Mouse (Mus musculus) neural tube, embryonic 12.5 days (tissue): ENCODE measurements around the gene Cux1. TPM values are rescaled to one million over a fixed set of nuclear protein-coding genes. Genes with fewer than 3 reads are reported as not detected.

Source experiments
- ATAC-seq: fragments of 200-750 bp; cut with Nextera tagmentation; 2 replicates; pipeline ENCODE4 v1.8.0; 2017; ENCODE audit warnings: low read depth, mild to moderate bottlenecking, moderate TSS enrichment, moderate library complexity; ENCODE audit not compliant: low FRiP score
- H3K27ac ChIP-seq: fragments of 300-500 bp; sonication (generic); 2 replicates; pipeline ENCODE4 v1.5.1; 2016
- H3K27me3 ChIP-seq: fragments of 300-500 bp; sonication (generic); replicated peaks from 2 replicates; pipeline ENCODE4 v1.6.1; 2016; ENCODE audit warnings: mild to moderate bottlenecking
- H3K36me3 ChIP-seq: fragments of 300-500 bp; sonication (generic); 2 replicates; pipeline ENCODE4 v1.6.1; 2016; ENCODE audit warnings: mild to moderate bottlenecking
- H3K4me1 ChIP-seq: fragments of 300-500 bp; sonication (generic); 2 replicates; pipeline ENCODE4 v1.6.1; 2016
- H3K4me2 ChIP-seq: fragments of 300-500 bp; sonication (generic); replicated peaks from 2 replicates; pipeline ENCODE4 v1.6.1; 2016; ENCODE audit warnings: mild to moderate bottlenecking
- H3K4me3 ChIP-seq: fragments of 300-500 bp; sonication (generic); 2 replicates; pipeline ENCODE4 v1.5.1; 2016
- H3K9ac ChIP-seq: fragments of 300-500 bp; sonication (generic); 2 replicates; pipeline ENCODE4 v1.6.1; 2016; ENCODE audit warnings: mild to moderate bottlenecking
- H3K9me3 ChIP-seq: fragments of 300-500 bp; sonication (generic); 2 replicates; pipeline ENCODE4 v1.6.1; 2016; ENCODE audit warnings: mild to moderate bottlenecking
- WGBS: fragments of 180-500 bp; shearing (Covaris S2); methylation state at CpG from one replicate; pipeline ENCODE4 v1.1.7; 2016; 5-methylcytosine and 5-hydroxymethylcytosine counted together
- polyA plus RNA-seq: library from polyadenylated mRNA; unstranded; fragments of >200 nt; fragmentation: Nextera tagmentation; extraction: Ambion mirVana; gene quantifications from 2 replicates; pipeline ENCODE4 v1.2.1, GENCODE M21; 2016

Cux1 gene
- polyA plus RNA-seq, 1 experiment from 2014 or later: 117 TPM

DNA sequence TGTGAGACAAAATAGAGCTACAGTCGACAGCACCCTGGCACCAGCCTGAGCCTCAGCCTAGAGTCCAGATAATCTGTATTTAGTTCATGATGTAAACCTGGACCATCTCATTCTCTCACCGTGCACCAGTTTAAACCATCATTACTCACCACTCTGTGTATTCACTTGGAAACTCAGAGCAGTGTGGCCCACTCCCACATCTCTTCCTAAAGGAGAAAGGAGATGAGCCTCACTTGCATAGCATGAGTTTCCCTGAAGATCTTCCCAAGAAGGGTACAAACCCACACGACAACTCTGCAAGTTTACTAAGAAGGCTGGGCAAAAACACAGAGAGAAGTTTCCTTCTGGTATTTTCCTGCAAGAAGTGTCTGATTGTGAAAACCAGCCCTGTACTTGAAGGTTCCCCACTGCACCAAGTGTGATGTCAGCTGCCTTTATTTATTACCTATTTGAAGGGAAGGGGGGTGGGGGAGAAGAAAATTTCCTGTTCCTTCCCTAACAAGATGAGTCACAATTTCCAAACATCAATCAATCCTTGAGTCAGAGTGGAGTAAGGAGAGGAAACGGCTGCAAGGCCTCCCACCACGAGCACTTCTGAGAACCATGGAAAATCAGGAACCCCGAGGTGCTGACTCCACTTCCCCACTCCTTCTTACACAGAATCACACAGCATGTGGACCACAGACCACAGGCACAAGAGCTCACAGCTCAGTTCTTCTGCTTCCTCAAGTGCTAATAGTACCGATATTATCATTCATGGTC lies 109.0 kb downstream of the Cux1 start:
- Histone ChIP-seq H3K9me3 (no peaks in the 10 kb centered on the region), H3K9ac (no peak overlapping the region), H3K36me3 (no peaks in the 10 kb centered on the region), H3K4me2 (no peak overlapping the region), H3K4me3 (no peak overlapping the region), H3K4me1 (peaks cover 19% of the 10 kb centered on the region), H3K27me3 (no peaks in the 10 kb centered on the region), H3K27ac (no peak overlapping the region)
- WGBS: 61% methylated on average over 7 of the region's 7 CpGs
- ATAC-seq: no peak

- Histone ChIP-seq H3K27me3 (no peaks in the 10 kb centered on the region), H3K4me2 (no peak overlapping the region)
- WGBS: 78% methylated on average over 4 of the region's 4 CpGs
Observed at GRCm38 (mm10) chr5:136456395-136456794, 110.9 kb downstream of the Cux1 start.

DNA sequence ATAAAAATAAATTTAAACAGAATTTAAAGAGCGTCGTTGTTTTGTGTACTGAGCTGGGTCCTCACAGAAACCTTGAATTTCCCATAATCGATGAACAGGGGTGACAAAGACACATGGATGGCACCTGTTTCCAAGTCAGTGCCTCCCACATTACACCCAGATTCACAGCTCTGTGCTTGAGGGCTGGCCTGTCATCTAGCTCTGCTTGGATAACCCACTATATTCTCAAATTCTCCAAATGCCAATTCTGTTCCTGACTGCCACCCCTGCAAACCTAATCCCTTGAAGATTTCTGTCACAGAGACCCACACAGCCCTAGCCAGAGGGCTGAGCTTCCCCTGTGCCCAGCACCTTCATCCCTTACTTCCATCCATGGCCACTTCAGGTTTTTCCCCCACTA lies 114.6 kb downstream of the Cux1 start:
- 92% methylated on average over 3 of the region's 3 CpGs for WGBS
- H3K4me2 ChIP-seq: no peak overlapping the region
- H3K9ac ChIP-seq: no peak overlapping the region
- no peak overlapping the region for H3K4me3 ChIP-seq
- no peak for ATAC-seq
- no peaks in the 10 kb centered on the region for H3K36me3 ChIP-seq
- H3K27me3 ChIP-seq: no peaks in the 10 kb centered on the region
- no peaks in the 10 kb centered on the region for H3K4me1 ChIP-seq
- H3K9me3 ChIP-seq: no peaks in the 10 kb centered on the region
- no peak overlapping the region for H3K27ac ChIP-seq

More at GRCm38 (mm10) chr5:136456395-136456794, 110.9 kb downstream of the Cux1 start:
- Histone ChIP-seq H3K4me1 (peaks cover 19% of the 10 kb centered on the region), H3K27ac (no peak overlapping the region), H3K9ac (no peak overlapping the region), H3K4me3 (no peak overlapping the region), H3K36me3 (no peaks in the 10 kb centered on the region), H3K9me3 (no peaks in the 10 kb centered on the region)
- ATAC-seq: no peak

GRCm38 (mm10) chr5:136449801-136450200 lies 117.5 kb downstream of the Cux1 start:
- H3K4me1 ChIP-seq: no peaks in the 10 kb centered on the region
- no peak overlapping the region for H3K9ac ChIP-seq

GRCm38 (mm10) chr5:136445967-136446366 lies 121.3 kb downstream of the Cux1 start:
- Histone ChIP-seq H3K4me3 (no peak overlapping the region), H3K4me1 (peaks cover 9% of the 10 kb centered on the region; the same call in 1 of the 2 replicates), H3K4me2 (no peak overlapping the region), H3K36me3 (no peaks in the 10 kb centered on the region), H3K9me3 (no peaks in the 10 kb centered on the region), H3K27me3 (no peaks in the 10 kb centered on the region), H3K9ac (no peak overlapping the region), H3K27ac (no peak overlapping the region)
- 76% methylated on average over 5 of the region's 5 CpGs for WGBS
- ATAC-seq: no peak

More at GRCm38 (mm10) chr5:136449801-136450200, 117.5 kb downstream of the Cux1 start:
- no peak overlapping the region for H3K4me2 ChIP-seq
- H3K9me3 ChIP-seq: no peaks in the 10 kb centered on the region
- H3K27me3 ChIP-seq: no peaks in the 10 kb centered on the region
- H3K36me3 ChIP-seq: no peaks in the 10 kb centered on the region
- ATAC-seq: no peak
- H3K4me3 ChIP-seq: no peak overlapping the region
- H3K27ac ChIP-seq: no peak overlapping the region

- no peaks in the 10 kb centered on the region for H3K9me3 ChIP-seq
- no peak overlapping the region for H3K4me3 ChIP-seq
- no peak overlapping the region for H3K4me2 ChIP-seq
- H3K4me1 ChIP-seq: peaks cover 9% of the 10 kb centered on the region; the same call in 1 of the 2 replicates
- H3K27me3 ChIP-seq: no peaks in the 10 kb centered on the region
- ATAC-seq: no peak
- no peak overlapping the region for H3K27ac ChIP-seq
- no peak overlapping the region for H3K9ac ChIP-seq
- WGBS: 76% methylated on average over 11 of the region's 11 CpGs
- H3K36me3 ChIP-seq: no peaks in the 10 kb centered on the region; the same call in 1 of the 2 replicates
Observed at GRCm38 (mm10) chr5:136442238-136443187, 124.8 kb downstream of the Cux1 start.

DNA sequence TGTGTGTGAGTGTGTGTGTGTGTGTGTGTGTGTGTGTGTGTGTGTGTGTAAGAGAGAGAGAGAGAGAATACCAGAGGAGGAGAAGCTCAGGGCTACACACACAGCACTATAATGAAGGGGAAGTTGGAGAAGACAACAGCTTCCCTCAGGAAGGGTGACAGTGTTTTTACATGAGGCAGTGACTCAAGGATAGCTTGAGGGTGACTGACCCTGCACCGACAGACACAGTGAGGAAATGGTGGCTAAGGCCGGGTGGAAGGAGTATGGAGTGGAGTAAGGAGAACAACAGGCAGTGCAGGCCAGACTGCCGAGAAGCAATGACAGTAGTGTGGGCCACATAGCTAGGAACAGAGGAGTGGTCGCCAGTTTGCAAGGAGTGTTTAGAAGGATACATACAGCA lies 137.6 kb downstream of the Cux1 start:
- H3K27me3 ChIP-seq: no peaks in the 10 kb centered on the region
- H3K36me3 ChIP-seq: no peaks in the 10 kb centered on the region
- H3K4me1 ChIP-seq: peaks cover 21% of the 10 kb centered on the region
- no peak overlapping the region for H3K4me2 ChIP-seq
- H3K4me3 ChIP-seq: no peak overlapping the region
- ATAC-seq: no peak
- no peak overlapping the region for H3K9ac ChIP-seq
- WGBS: 72% methylated on average over 4 of the region's 4 CpGs
- no peak overlapping the region for H3K27ac ChIP-seq
- H3K9me3 ChIP-seq: no peaks in the 10 kb centered on the region

GRCm38 (mm10) chr5:136428498-136429060 lies 138.7 kb downstream of the Cux1 start:
- Histone ChIP-seq H3K27ac (no peak overlapping the region), H3K9ac (no peak overlapping the region), H3K9me3 (no peaks in the 10 kb centered on the region), H3K27me3 (no peaks in the 10 kb centered on the region), H3K36me3 (no peaks in the 10 kb centered on the region), H3K4me3 (no peak overlapping the region), H3K4me2 (no peak overlapping the region), H3K4me1 (peaks cover 21% of the 10 kb centered on the region)
- ATAC-seq: no peak
- 69% methylated on average over 6 of the region's 6 CpGs for WGBS

- no peak overlapping the region for H3K9ac ChIP-seq
Observed at GRCm38 (mm10) chr5:136427772-136428497, 139.4 kb downstream of the Cux1 start.

GRCm38 (mm10) chr5:136427121-136427771 lies 140.0 kb downstream of the Cux1 start:
- no peak overlapping the region for H3K4me3 ChIP-seq
- H3K27ac ChIP-seq: no peak overlapping the region
- no peak for ATAC-seq
- no peaks in the 10 kb centered on the region for H3K36me3 ChIP-seq
- H3K4me2 ChIP-seq: no peak overlapping the region
- WGBS: 71% methylated on average over 4 of the region's 4 CpGs
- H3K4me1 ChIP-seq: peaks cover 21% of the 10 kb centered on the region
- no peak overlapping the region for H3K9ac ChIP-seq
- H3K27me3 ChIP-seq: no peaks in the 10 kb centered on the region
- no peaks in the 10 kb centered on the region for H3K9me3 ChIP-seq

More at GRCm38 (mm10) chr5:136427772-136428497, 139.4 kb downstream of the Cux1 start:
- H3K4me1 ChIP-seq: peaks cover 21% of the 10 kb centered on the region
- H3K4me2 ChIP-seq: no peak overlapping the region
- no peak overlapping the region for H3K4me3 ChIP-seq
- H3K27me3 ChIP-seq: no peaks in the 10 kb centered on the region
- no peaks in the 10 kb centered on the region for H3K36me3 ChIP-seq
- 69% methylated on average over 13 of the region's 13 CpGs for WGBS
- H3K9me3 ChIP-seq: no peaks in the 10 kb centered on the region
- ATAC-seq: no peak
- H3K27ac ChIP-seq: no peak overlapping the region

DNA sequence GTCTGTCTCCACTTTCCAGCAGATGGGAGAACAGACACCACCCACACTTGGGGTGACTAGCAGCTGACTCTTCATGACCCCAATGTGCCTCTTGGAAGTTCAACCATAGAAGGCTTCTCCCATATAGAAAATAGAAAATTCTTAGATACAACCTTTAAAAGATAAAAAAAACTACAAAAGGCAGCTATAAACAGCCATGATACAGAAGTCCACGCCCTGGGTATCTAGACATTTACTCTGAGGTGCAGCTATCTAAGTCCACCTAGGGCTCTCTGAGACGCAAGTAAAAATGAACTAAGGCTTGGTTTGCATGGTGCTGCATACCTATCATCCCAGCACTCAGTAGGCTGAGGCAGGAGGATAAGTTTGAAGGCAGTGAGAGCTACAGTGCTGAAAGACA lies 144.3 kb downstream of the Cux1 start:
- H3K9me3 ChIP-seq: no peaks in the 10 kb centered on the region
- no peak for ATAC-seq
- WGBS: 95% methylated on average over 2 of the region's 2 CpGs
- no peaks in the 10 kb centered on the region for H3K36me3 ChIP-seq
- no peak overlapping the region for H3K9ac ChIP-seq
- no peak overlapping the region for H3K4me3 ChIP-seq
- H3K4me1 ChIP-seq: peaks cover 12% of the 10 kb centered on the region
- H3K4me2 ChIP-seq: no peak overlapping the region
- no peak overlapping the region for H3K27ac ChIP-seq
- no peaks in the 10 kb centered on the region for H3K27me3 ChIP-seq
